10 mouse cellular contexts compared by ENCODE assay signal in the genomic region with DNA sequence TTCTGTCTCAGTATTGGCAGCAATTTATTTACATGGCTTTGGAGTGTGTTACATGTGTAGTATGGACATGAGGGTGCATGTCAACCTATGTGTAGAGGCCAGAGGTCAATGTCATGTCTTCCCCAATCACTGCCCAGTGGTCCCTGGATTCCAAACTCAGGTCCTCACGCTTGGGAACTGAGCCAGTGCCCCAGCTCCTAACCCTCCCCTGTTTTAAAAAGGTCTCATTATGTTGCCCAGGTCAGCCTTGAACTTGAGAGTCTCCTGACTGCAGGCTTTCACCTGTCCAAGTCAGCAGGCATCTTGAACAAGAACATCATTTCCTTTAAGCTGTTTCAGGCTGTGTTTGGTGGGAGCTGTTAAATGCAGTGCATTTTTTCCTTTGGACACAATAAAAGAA. TPM values are rescaled to one million over a fixed set of nuclear protein-coding genes. Genes with fewer than 3 reads are reported as not detected.
DNase-seq lines count a peak whose midpoint lies in the region; ATAC-seq and TF ChIP-seq lines count a peak whose summit lies in the region.
"Had no signal": no experiment of that assay in that cellular context is flagged by ENCODE, and none has a peak within 500 bp of the region (broad histone marks: within the 10 kb centered on the region; RNA-seq: fewer than 3 reads in every experiment).

No protein-coding gene starts in this region.

- peak overlapping the region; percentile 74 for H3K27ac ChIP-seq in left cerebral cortex, adult 2 months
- H3K27ac ChIP-seq in forebrain, postnatal 0 days (ENCODE audit: low read depth, low read length) = 0 out of 2 replicates have a peak overlapping the region, but pooled peaks have one; percentile 29
- no peak overlapping the region for H3K27ac ChIP-seq in neural tube, embryonic 14.5 days (ENCODE audit: low read depth, low read length)

- H3K36me3 ChIP-seq in erythroblast, embryonic 14.5 days (ENCODE audit: control insufficient read depth) = peaks cover 25% of the 10 kb centered on the region
- no peaks in the 10 kb centered on the region; the same call in 1 of the 2 replicates for H3K36me3 ChIP-seq in forebrain, postnatal 0 days (ENCODE audit: insufficient read depth)
- no peaks in the 10 kb centered on the region for H3K36me3 ChIP-seq in neural tube, embryonic 14.5 days (ENCODE audit: control insufficient read depth, insufficient read depth, low read length)

- H3K4me1 ChIP-seq in erythroblast, embryonic 14.5 days (ENCODE audit: control insufficient read depth) = peaks cover 77% of the 10 kb centered on the region
- H3K4me1 ChIP-seq in forebrain, postnatal 0 days (ENCODE audit: insufficient read depth) = peaks cover 19% of the 10 kb centered on the region
- peaks cover 22% of the 10 kb centered on the region for H3K4me1 ChIP-seq in neural tube, embryonic 14.5 days (ENCODE audit: control insufficient read depth, insufficient read depth, low read length)

- H3K27me3 ChIP-seq in erythroblast, embryonic 14.5 days (ENCODE audit: control insufficient read depth) = no peaks in the 10 kb centered on the region
- H3K27me3 ChIP-seq in forebrain, postnatal 0 days (ENCODE audit: insufficient read depth, low read length) = no peaks in the 10 kb centered on the region
- no peaks in the 10 kb centered on the region for H3K27me3 ChIP-seq in neural tube, embryonic 14.5 days (ENCODE audit: control insufficient read depth, insufficient read depth, low read length)

- WGBS in forebrain, postnatal 0 days = 88% methylated on average over 1 of the region's 1 CpGs
- 67% methylated on average over 1 of the region's 1 CpGs for WGBS in neural tube, embryonic 14.5 days

- no peak for TF ChIP-seq CTCF in left cerebral cortex, adult 2 months (IDR thresholded peaks at IDR 0.05)
- TF ChIP-seq CTCF in forebrain, postnatal 0 days (IDR thresholded peaks at IDR 0.05; ENCODE audit: low read depth) = no peak

- peak overlapping the region; percentile 92 for H3K4me3 ChIP-seq in erythroblast, embryonic 14.5 days (replicated peaks)
- no peak overlapping the region for H3K4me3 ChIP-seq in left cerebral cortex, adult 2 months
- no peak overlapping the region for H3K4me3 ChIP-seq in forebrain, postnatal 0 days (ENCODE audit: low read depth, low read length)
- no peak overlapping the region for H3K4me3 ChIP-seq in neural tube, embryonic 14.5 days (ENCODE audit: low read depth, low read length)

- no peak overlapping the region for H3K9ac ChIP-seq in forebrain, postnatal 0 days
- no peak overlapping the region for H3K9ac ChIP-seq in neural tube, embryonic 14.5 days (replicated peaks; ENCODE audit: low read depth, low read length)

- DNase-seq in left cerebral cortex, adult 2 months (ENCODE audit: extremely low spot score in 1 of 2, low spot score in 2 of 2) = no peak
- DNase-seq in left cerebral cortex, adult 18-20 months (ENCODE audit: low spot score in 2 of 2) = no peak
- DNase-seq in forebrain, postnatal 0 days = no peak
- DNase-seq in embryo, embryonic 10 days (ENCODE audit: low spot score) = no peak
- DNase-seq in thymus, adult 18-20 months = no peak
- DNase-seq: lung, postnatal 4 days had no signal

- intact Hi-C loops in left cerebral cortex, adult 2 months (cut with DNase I) = no loop called here

- no peaks in the 10 kb centered on the region for H3K9me3 ChIP-seq in erythroblast, embryonic 14.5 days (ENCODE audit: control insufficient read depth, low read length)
- H3K9me3 ChIP-seq in forebrain, postnatal 0 days (ENCODE audit: low read length) = no peaks in the 10 kb centered on the region
- no peaks in the 10 kb centered on the region for H3K9me3 ChIP-seq in neural tube, embryonic 14.5 days (ENCODE audit: control insufficient read depth, low read length)

- no peak for ATAC-seq in erythroblast, adult 5-6 weeks (replicated peaks; ENCODE audit: low FRiP score, poor library complexity, severe bottlenecking)
- ATAC-seq in forebrain, postnatal 0 days = no peak
- ATAC-seq in neural tube, embryonic 14.5 days (ENCODE audit: low read depth) = no peak

- H3K4me2 ChIP-seq in forebrain, postnatal 0 days (ENCODE audit: low read depth) = peak overlapping the region; percentile 68
- H3K4me2 ChIP-seq in neural tube, embryonic 14.5 days (ENCODE audit: low read depth, low read length) = peak overlapping the region; percentile 68; the same call in 1 of the 2 replicates

RNA-seq across cellular contexts. Expression of gene Prnp, which starts 0.8 kb away (rescaled TPM):
- 3.8 and 4.8 TPM in 2 replicates for polyA plus RNA-seq in erythroblast, embryonic 14.5 days (2012)
- total RNA-seq in erythroblast, adult 5-6 weeks (2015; ENCODE audit: low replicate concordance) = 80.3 and 84.9 TPM in 2 replicates
- 147 and 159 TPM in 2 replicates for total RNA-seq in erythroblast, adult 5-6 weeks (2017; ENCODE audit: low replicate concordance)
- total RNA-seq in left cerebral cortex, adult 2 months (2021) = 100 to 1,000 TPM; 748 to 772 TPM
- 100 to 1,000 TPM; 867 to 903 TPM for total RNA-seq in left cerebral cortex, adult 18-20 months (2021)
- 352 and 356 TPM in 2 replicates for total RNA-seq in forebrain, postnatal 0 days (2014; rRNA removed)
- polyA plus RNA-seq in forebrain, postnatal 0 days (2015; fragmentation: Nextera tagmentation; extraction: Ambion mirVana) = 353 and 423 TPM in 2 replicates
- polyA plus RNA-seq in neural tube, embryonic 14.5 days (2014; fragmentation: Nextera tagmentation; extraction: Ambion mirVana) = 99.9 and 104 TPM in 2 replicates

RNA-seq across cellular contexts. Expression of gene Prn, which starts 0.9 kb away (rescaled TPM):
- polyA plus RNA-seq in erythroblast, embryonic 14.5 days (2012) = not detected in 2 replicates
- not detected in 2 replicates for total RNA-seq in erythroblast, adult 5-6 weeks (2015; ENCODE audit: low replicate concordance)
- not detected in 2 replicates for total RNA-seq in erythroblast, adult 5-6 weeks (2017; ENCODE audit: low replicate concordance)
- total RNA-seq in left cerebral cortex, adult 2 months (2021) = under 1 TPM in 1 of 2 experiments, not detected in 1; 0.20 TPM
- not detected for total RNA-seq in left cerebral cortex, adult 18-20 months (2021)
- 0.76 TPM in 1 of 2 replicates, not detected in the other for total RNA-seq in forebrain, postnatal 0 days (2014; rRNA removed)
- 0.33 TPM in 1 of 2 replicates, not detected in the other for polyA plus RNA-seq in forebrain, postnatal 0 days (2015; fragmentation: Nextera tagmentation; extraction: Ambion mirVana)
- polyA plus RNA-seq in neural tube, embryonic 14.5 days (2014; fragmentation: Nextera tagmentation; extraction: Ambion mirVana) = not detected in 2 replicates
- polyA plus RNA-seq: activated CD4-positive, CD25-positive, alpha-beta regulatory T cell, adult 4 months had no signal

RNA-seq across cellular contexts. Expression of gene Prnd, which starts 41.8 kb away (rescaled TPM):
- polyA plus RNA-seq in erythroblast, embryonic 14.5 days (2012) = not detected in 2 replicates
- total RNA-seq in erythroblast, adult 5-6 weeks (2015; ENCODE audit: low replicate concordance) = not detected in 2 replicates
- not detected in 2 replicates for total RNA-seq in erythroblast, adult 5-6 weeks (2017; ENCODE audit: low replicate concordance)
- under 1 TPM in 1 of 2 experiments, not detected in 1; 0.14 TPM for total RNA-seq in left cerebral cortex, adult 2 months (2021)
- total RNA-seq in left cerebral cortex, adult 18-20 months (2021) = not detected
- total RNA-seq in forebrain, postnatal 0 days (2014; rRNA removed) = 3.5 and 4.4 TPM in 2 replicates
- polyA plus RNA-seq in forebrain, postnatal 0 days (2015; fragmentation: Nextera tagmentation; extraction: Ambion mirVana) = 6.0 and 6.2 TPM in 2 replicates
- 4.8 and 10.0 TPM in 2 replicates for polyA plus RNA-seq in neural tube, embryonic 14.5 days (2014; fragmentation: Nextera tagmentation; extraction: Ambion mirVana)

RNA-seq across cellular contexts. Expression of gene Erv3, which starts 49.4 kb away (rescaled TPM):
- polyA plus RNA-seq in erythroblast, embryonic 14.5 days (2012) = not detected in 2 replicates
- not detected in 2 replicates for total RNA-seq in erythroblast, adult 5-6 weeks (2015; ENCODE audit: low replicate concordance)
- not detected in 2 replicates for total RNA-seq in erythroblast, adult 5-6 weeks (2017; ENCODE audit: low replicate concordance)
- total RNA-seq in left cerebral cortex, adult 2 months (2021) = under 1 TPM; 0.09 to 0.19 TPM
- total RNA-seq in left cerebral cortex, adult 18-20 months (2021) = under 1 TPM; 0.09 to 0.23 TPM
- not detected in 2 replicates for total RNA-seq in forebrain, postnatal 0 days (2014; rRNA removed)
- 0.06 TPM in 1 of 2 replicates, not detected in the other for polyA plus RNA-seq in forebrain, postnatal 0 days (2015; fragmentation: Nextera tagmentation; extraction: Ambion mirVana)
- polyA plus RNA-seq in neural tube, embryonic 14.5 days (2014; fragmentation: Nextera tagmentation; extraction: Ambion mirVana) = not detected in 2 replicates
- polyA plus RNA-seq: activated CD4-positive, CD25-positive, alpha-beta regulatory T cell, adult 4 months had no signal
